Mouse (Mus musculus): ENCODE results near the gene Rab8a. TPM values are rescaled to one million over a fixed set of nuclear protein-coding genes. Genes with fewer than 3 reads are reported as not detected.

Rab8a gene
- polyA plus RNA-seq, 1 experiment from 2014 or later, result 100 TPM

DNA sequence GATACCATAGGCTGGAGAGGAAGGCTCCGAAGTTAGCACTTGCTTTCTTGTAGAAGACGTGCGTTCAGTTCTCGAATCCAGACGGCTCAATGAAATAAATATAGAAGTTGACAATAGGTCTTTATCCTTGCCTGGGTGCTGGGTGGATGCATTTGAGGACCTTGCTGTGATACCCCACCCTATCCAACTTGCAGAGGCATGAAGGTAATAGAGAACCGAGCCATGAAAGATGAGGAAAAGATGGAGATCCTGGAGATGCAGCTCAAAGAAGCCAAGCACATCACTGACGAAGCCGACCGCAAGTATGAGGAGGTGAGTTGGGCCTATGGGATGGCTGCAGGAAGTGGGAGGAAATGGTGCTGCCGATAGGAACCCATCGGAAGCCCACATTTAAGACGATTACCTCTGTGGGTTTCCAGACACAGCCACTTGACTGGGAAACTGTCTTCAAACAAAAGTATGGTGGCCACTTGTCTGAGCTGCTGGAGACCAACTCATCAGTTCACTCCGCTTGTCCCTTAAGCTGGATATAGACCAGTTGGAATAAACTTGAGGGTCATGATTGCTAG is 17.7 kb upstream of the Rab8a start:
- ATAC-seq (replicated peaks; ENCODE audit: low FRiP score, low read depth) (no peak), DNase-seq (ENCODE audit: low spot score) (no peak)
- Histone ChIP-seq H3K4me3 (replicated peaks; ENCODE audit: low read depth, low read length) (no peak overlapping the region), H3K9me3 (replicated peaks; ENCODE audit: low read length) (no peaks in the 10 kb centered on the region), H3K4me1 (replicated peaks; ENCODE audit: insufficient read depth, low read length) (0 out of 2 replicates have a peak, but pooled peaks cover 1% of the 10 kb centered on the region), H3K4me2 (ENCODE audit: low read length) (no peak overlapping the region), H3K27me3 (ENCODE audit: insufficient read depth, low read length) (no peaks in the 10 kb centered on the region), H3K9ac (ENCODE audit: low read depth, low read length) (no peak overlapping the region), H3K27ac (no peak overlapping the region), H3K36me3 (ENCODE audit: insufficient read depth, low read length) (peaks cover 85% of the 10 kb centered on the region)
- no peak for TF ChIP-seq CTCF (IDR thresholded peaks at IDR 0.05; ENCODE audit: low read depth)
- 87% methylated on average over 13 of the region's 13 CpGs for WGBS

- Histone ChIP-seq H3K36me3 (ENCODE audit: insufficient read depth, low read length) (peaks cover 81% of the 10 kb centered on the region), H3K4me3 (replicated peaks; ENCODE audit: low read depth, low read length) (no peak overlapping the region), H3K9me3 (replicated peaks; ENCODE audit: low read length) (no peaks in the 10 kb centered on the region), H3K27ac (no peak overlapping the region), H3K4me1 (replicated peaks; ENCODE audit: insufficient read depth, low read length) (no peaks in the 10 kb centered on the region), H3K9ac (ENCODE audit: low read depth, low read length) (no peak overlapping the region), H3K4me2 (ENCODE audit: low read length) (no peak overlapping the region), H3K27me3 (ENCODE audit: insufficient read depth, low read length) (no peaks in the 10 kb centered on the region)
- ATAC-seq (replicated peaks; ENCODE audit: low FRiP score, low read depth), result no peak
- 85% methylated on average over 5 of the region's 5 CpGs for WGBS
- TF ChIP-seq CTCF (IDR thresholded peaks at IDR 0.05; ENCODE audit: low read depth), result no peak
- no peak for DNase-seq (ENCODE audit: low spot score)
Measured at GRCm38 (mm10) chr8:72144345-72144975, 16.5 kb upstream of the Rab8a start.

GRCm38 (mm10) chr8:72145511-72145910 is 15.5 kb upstream of the Rab8a start:
- peaks cover 77% of the 10 kb centered on the region for H3K36me3 ChIP-seq (ENCODE audit: insufficient read depth, low read length)
- H3K4me3 ChIP-seq (replicated peaks; ENCODE audit: low read depth, low read length), result no peak overlapping the region
- H3K9me3 ChIP-seq (replicated peaks; ENCODE audit: low read length), result no peaks in the 10 kb centered on the region
- no peak overlapping the region for H3K27ac ChIP-seq
- H3K9ac ChIP-seq (ENCODE audit: low read depth, low read length), result no peak overlapping the region
- H3K4me1 ChIP-seq (replicated peaks; ENCODE audit: insufficient read depth, low read length), result no peaks in the 10 kb centered on the region
- no peaks in the 10 kb centered on the region for H3K27me3 ChIP-seq (ENCODE audit: insufficient read depth, low read length)
- TF ChIP-seq CTCF (IDR thresholded peaks at IDR 0.05; ENCODE audit: low read depth), result no peak
- 85% methylated on average over 3 of the region's 3 CpGs for WGBS
- no peak overlapping the region for H3K4me2 ChIP-seq (ENCODE audit: low read length)
- ATAC-seq (replicated peaks; ENCODE audit: low FRiP score, low read depth) (no peak), DNase-seq (ENCODE audit: low spot score) (no peak)

DNA sequence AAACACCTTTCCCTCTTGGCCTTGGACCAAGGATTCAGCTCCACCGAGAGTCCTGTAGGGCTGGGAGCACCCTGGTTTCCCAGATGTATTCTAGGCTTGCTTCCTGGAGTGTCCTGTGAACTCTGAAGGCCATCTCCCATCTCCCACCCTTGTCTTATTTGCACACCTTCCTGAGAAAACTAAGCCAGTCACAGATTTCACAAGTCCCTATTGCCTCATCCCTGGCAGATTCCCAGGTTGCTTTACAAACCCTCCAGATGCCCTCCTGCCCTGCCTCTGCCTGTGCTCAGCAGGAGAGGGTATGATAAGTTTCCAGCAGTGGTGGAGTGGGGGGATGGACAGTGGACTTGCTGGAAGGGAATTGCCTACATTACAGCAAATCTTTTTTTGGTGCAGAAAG is 14.9 kb upstream of the Rab8a start:
- no peak for TF ChIP-seq CTCF (IDR thresholded peaks at IDR 0.05; ENCODE audit: low read depth)
- Histone ChIP-seq H3K27ac (no peak overlapping the region), H3K36me3 (ENCODE audit: insufficient read depth, low read length) (peaks cover 76% of the 10 kb centered on the region), H3K27me3 (ENCODE audit: insufficient read depth, low read length) (no peaks in the 10 kb centered on the region), H3K9me3 (replicated peaks; ENCODE audit: low read length) (no peaks in the 10 kb centered on the region), H3K4me3 (replicated peaks; ENCODE audit: low read depth, low read length) (no peak overlapping the region), H3K4me1 (replicated peaks; ENCODE audit: insufficient read depth, low read length) (no peaks in the 10 kb centered on the region), H3K9ac (ENCODE audit: low read depth, low read length) (no peak overlapping the region), H3K4me2 (ENCODE audit: low read length) (no peak overlapping the region)
- no peak for ATAC-seq (replicated peaks; ENCODE audit: low FRiP score, low read depth)
- no peak for DNase-seq (ENCODE audit: low spot score)
- 91% methylated on average over 1 of the region's 1 CpGs for WGBS

DNA sequence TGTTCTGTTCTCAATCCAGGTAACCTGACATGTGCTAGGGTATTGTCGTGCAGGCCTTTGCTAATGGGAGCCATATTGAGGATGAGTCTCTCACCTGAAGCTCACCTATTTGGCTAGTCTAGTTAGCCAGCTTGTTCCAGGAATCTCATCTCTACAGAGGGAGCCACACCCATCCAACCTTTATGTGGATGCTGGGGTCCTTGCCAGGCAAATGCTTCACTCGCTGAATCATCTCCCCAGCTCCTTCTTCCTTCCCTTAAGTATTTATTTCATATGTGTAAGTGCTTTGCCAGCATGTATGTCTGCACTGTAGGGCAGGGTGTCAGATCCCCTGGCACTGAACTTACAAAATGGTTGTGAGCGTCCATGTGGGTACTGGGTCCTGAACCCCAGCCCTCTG is 14.4 kb upstream of the Rab8a start:
- no peak for TF ChIP-seq CTCF (IDR thresholded peaks at IDR 0.05; ENCODE audit: low read depth)
- Histone ChIP-seq H3K4me2 (ENCODE audit: low read length) (no peak overlapping the region), H3K27me3 (ENCODE audit: insufficient read depth, low read length) (no peaks in the 10 kb centered on the region), H3K36me3 (ENCODE audit: insufficient read depth, low read length) (peaks cover 78% of the 10 kb centered on the region), H3K9me3 (replicated peaks; ENCODE audit: low read length) (no peaks in the 10 kb centered on the region), H3K4me1 (replicated peaks; ENCODE audit: insufficient read depth, low read length) (no peaks in the 10 kb centered on the region), H3K9ac (ENCODE audit: low read depth, low read length) (no peak overlapping the region), H3K27ac (no peak overlapping the region), H3K4me3 (replicated peaks; ENCODE audit: low read depth, low read length) (no peak overlapping the region)
- ATAC-seq (replicated peaks; ENCODE audit: low FRiP score, low read depth) (no peak), DNase-seq (ENCODE audit: low spot score) (no peak)
- whole genome bisulfite sequencing, result 92% methylated on average over 3 of the region's 3 CpGs

- H3K4me1 ChIP-seq (replicated peaks; ENCODE audit: insufficient read depth, low read length), result no peaks in the 10 kb centered on the region
- no peak overlapping the region for H3K9ac ChIP-seq (ENCODE audit: low read depth, low read length)
- ATAC-seq (replicated peaks; ENCODE audit: low FRiP score, low read depth) (no peak), DNase-seq (ENCODE audit: low spot score) (peak; percentile 50)
- H3K27ac ChIP-seq, result no peak overlapping the region
- H3K36me3 ChIP-seq (ENCODE audit: insufficient read depth, low read length), result peaks cover 76% of the 10 kb centered on the region
- WGBS, result 70% methylated on average over 2 of the region's 2 CpGs
- H3K27me3 ChIP-seq (ENCODE audit: insufficient read depth, low read length), result no peaks in the 10 kb centered on the region
- no peak overlapping the region for H3K4me2 ChIP-seq (ENCODE audit: low read length)
- TF ChIP-seq CTCF (IDR thresholded peaks at IDR 0.05; ENCODE audit: low read depth), result no peak
- H3K4me3 ChIP-seq (replicated peaks; ENCODE audit: low read depth, low read length), result no peak overlapping the region
- no peaks in the 10 kb centered on the region for H3K9me3 ChIP-seq (replicated peaks; ENCODE audit: low read length)
Measured at GRCm38 (mm10) chr8:72147266-72147665, 13.7 kb upstream of the Rab8a start.
